Mouse (Mus musculus): ENCODE results near the gene Gucy2c. TPM values are rescaled to one million over a fixed set of nuclear protein-coding genes. Genes with fewer than 3 reads are reported as not detected.
A peak's percentile ranks its signal among the peaks of the same experiment; 100 is the strongest.

Gene Gucy2c
- polyA plus RNA-seq, 1 experiment, result 0.07 TPM

- Histone ChIP-seq H3K27ac (ENCODE audit: insufficient read depth, low read length) (no peak overlapping the region), H3K36me3 (ENCODE audit: control insufficient read depth, insufficient read depth, low read length) (no peaks in the 10 kb centered on the region), H3K4me1 (ENCODE audit: control insufficient read depth, insufficient read depth, insufficient read length) (no peaks in the 10 kb centered on the region), H3K27me3 (ENCODE audit: control insufficient read depth, insufficient read depth, low read length) (no peaks in the 10 kb centered on the region), H3K4me3 (ENCODE audit: extremely low read depth, insufficient read depth, insufficient read length) (no peak overlapping the region)
- WGBS, result 82% methylated on average over 5 of the region's 5 CpGs
- TF ChIP-seq CTCF (IDR thresholded peaks at IDR 0.05; ENCODE audit: extremely low read depth, insufficient read depth, insufficient read length, insufficient replicate concordance) (no peak), POLR2A (IDR thresholded peaks at IDR 0.05; ENCODE audit: low read depth, low read length) (no peak)
- no peak for DNase-seq (ENCODE audit: low read depth in 1 of 2, low spot score in 2 of 2)
Observed at GRCm38 (mm10) chr6:136701185-136701584, 80.4 kb downstream of the Gucy2c start.

GRCm38 (mm10) chr6:136691314-136691713 is 90.3 kb downstream of the Gucy2c start:
- 95% methylated on average over 6 of the region's 6 CpGs for WGBS
- H3K36me3 ChIP-seq (ENCODE audit: control insufficient read depth, insufficient read depth, low read length), result no peaks in the 10 kb centered on the region
- no peak for DNase-seq (ENCODE audit: low read depth in 1 of 2, low spot score in 2 of 2)
- H3K4me1 ChIP-seq (ENCODE audit: control insufficient read depth, insufficient read depth, insufficient read length), result peaks cover 15% of the 10 kb centered on the region; the same call in 1 of the 2 replicates
- no peak overlapping the region for H3K4me3 ChIP-seq (ENCODE audit: extremely low read depth, insufficient read depth, insufficient read length)
- no peaks in the 10 kb centered on the region for H3K27me3 ChIP-seq (ENCODE audit: control insufficient read depth, insufficient read depth, low read length)
- H3K27ac ChIP-seq (ENCODE audit: insufficient read depth, low read length), result peak overlapping the region; percentile 93
- TF ChIP-seq POLR2A (IDR thresholded peaks at IDR 0.05; ENCODE audit: low read depth, low read length) (no peak), CTCF (IDR thresholded peaks at IDR 0.05; ENCODE audit: extremely low read depth, insufficient read depth, insufficient read length, insufficient replicate concordance) (peak; percentile 14; the same call in 1 of the 2 replicates)

GRCm38 (mm10) chr6:136690527-136690926 is 91.0 kb downstream of the Gucy2c start:
- WGBS, result 34% methylated on average over 5 of the region's 5 CpGs
- Histone ChIP-seq H3K36me3 (ENCODE audit: control insufficient read depth, insufficient read depth, low read length) (no peaks in the 10 kb centered on the region), H3K4me1 (ENCODE audit: control insufficient read depth, insufficient read depth, insufficient read length) (peaks cover 18% of the 10 kb centered on the region), H3K27ac (ENCODE audit: insufficient read depth, low read length) (peak overlapping the region; percentile 93), H3K27me3 (ENCODE audit: control insufficient read depth, insufficient read depth, low read length) (no peaks in the 10 kb centered on the region), H3K4me3 (ENCODE audit: extremely low read depth, insufficient read depth, insufficient read length) (no peak overlapping the region)
- no peak for DNase-seq (ENCODE audit: low read depth in 1 of 2, low spot score in 2 of 2)
- no peak for TF ChIP-seq CTCF (IDR thresholded peaks at IDR 0.05; ENCODE audit: extremely low read depth, insufficient read depth, insufficient read length, insufficient replicate concordance)
- no peak for TF ChIP-seq POLR2A (IDR thresholded peaks at IDR 0.05; ENCODE audit: low read depth, low read length)

- WGBS, result 15% methylated on average over 15 of the region's 15 CpGs
- Histone ChIP-seq H3K27ac (ENCODE audit: insufficient read depth, low read length) (peak overlapping the region; percentile 93), H3K27me3 (ENCODE audit: control insufficient read depth, insufficient read depth, low read length) (no peaks in the 10 kb centered on the region), H3K4me3 (ENCODE audit: extremely low read depth, insufficient read depth, insufficient read length) (no peak overlapping the region), H3K4me1 (ENCODE audit: control insufficient read depth, insufficient read depth, insufficient read length) (peaks cover 25% of the 10 kb centered on the region), H3K36me3 (ENCODE audit: control insufficient read depth, insufficient read depth, low read length) (no peaks in the 10 kb centered on the region)
- peak; percentile 75 to 87 for DNase-seq (ENCODE audit: low read depth in 1 of 2, low spot score in 2 of 2)
- TF ChIP-seq POLR2A (IDR thresholded peaks at IDR 0.05; ENCODE audit: low read depth, low read length) (peak; percentile 21; the same call in 1 of the 2 replicates), CTCF (IDR thresholded peaks at IDR 0.05; ENCODE audit: extremely low read depth, insufficient read depth, insufficient read length, insufficient replicate concordance) (no peak)
Observed at GRCm38 (mm10) chr6:136689790-136690413, 91.7 kb downstream of the Gucy2c start.

GRCm38 (mm10) chr6:136685433-136685832 is 96.1 kb downstream of the Gucy2c start:
- DNase-seq (ENCODE audit: low read depth in 1 of 2, low spot score in 2 of 2), result no peak
- 66% methylated on average over 5 of the region's 5 CpGs for WGBS
- Histone ChIP-seq H3K27me3 (ENCODE audit: control insufficient read depth, insufficient read depth, low read length) (no peaks in the 10 kb centered on the region), H3K36me3 (ENCODE audit: control insufficient read depth, insufficient read depth, low read length) (no peaks in the 10 kb centered on the region), H3K27ac (ENCODE audit: insufficient read depth, low read length) (peak overlapping the region; percentile 90), H3K4me3 (ENCODE audit: extremely low read depth, insufficient read depth, insufficient read length) (no peak overlapping the region), H3K4me1 (ENCODE audit: control insufficient read depth, insufficient read depth, insufficient read length) (peaks cover 37% of the 10 kb centered on the region)
- no peak for TF ChIP-seq CTCF (IDR thresholded peaks at IDR 0.05; ENCODE audit: extremely low read depth, insufficient read depth, insufficient read length, insufficient replicate concordance)
- no peak for TF ChIP-seq POLR2A (IDR thresholded peaks at IDR 0.05; ENCODE audit: low read depth, low read length)

- H3K27ac ChIP-seq (ENCODE audit: insufficient read depth, low read length), result peak overlapping the region; percentile 90
- peak; percentile 67 to 79 for DNase-seq (ENCODE audit: low read depth in 1 of 2, low spot score in 2 of 2)
Observed at GRCm38 (mm10) chr6:136683410-136684334, 97.9 kb downstream of the Gucy2c start.

More at GRCm38 (mm10) chr6:136683410-136684334, 97.9 kb downstream of the Gucy2c start:
- WGBS, result 12% methylated on average over 11 of the region's 11 CpGs
- Histone ChIP-seq H3K27me3 (ENCODE audit: control insufficient read depth, insufficient read depth, low read length) (no peaks in the 10 kb centered on the region), H3K4me3 (ENCODE audit: extremely low read depth, insufficient read depth, insufficient read length) (no peak overlapping the region), H3K4me1 (ENCODE audit: control insufficient read depth, insufficient read depth, insufficient read length) (peaks cover 25% of the 10 kb centered on the region), H3K36me3 (ENCODE audit: control insufficient read depth, insufficient read depth, low read length) (no peaks in the 10 kb centered on the region)
- TF ChIP-seq POLR2A (IDR thresholded peaks at IDR 0.05; ENCODE audit: low read depth, low read length) (no peak), CTCF (IDR thresholded peaks at IDR 0.05; ENCODE audit: extremely low read depth, insufficient read depth, insufficient read length, insufficient replicate concordance) (no peak)
